Mouse (Mus musculus) fat pad, adult 2 months (tissue): Measurements from ENCODE around the gene Adgrb3.

Experiments
- DNase-seq: peaks from one replicate; pipeline ENCODE4 v3.0.0-alpha.2; 2011; ENCODE audit warnings: low read depth, low spot score; ENCODE audit errors: extremely low read depth

The Adgrb3 gene

DNA sequence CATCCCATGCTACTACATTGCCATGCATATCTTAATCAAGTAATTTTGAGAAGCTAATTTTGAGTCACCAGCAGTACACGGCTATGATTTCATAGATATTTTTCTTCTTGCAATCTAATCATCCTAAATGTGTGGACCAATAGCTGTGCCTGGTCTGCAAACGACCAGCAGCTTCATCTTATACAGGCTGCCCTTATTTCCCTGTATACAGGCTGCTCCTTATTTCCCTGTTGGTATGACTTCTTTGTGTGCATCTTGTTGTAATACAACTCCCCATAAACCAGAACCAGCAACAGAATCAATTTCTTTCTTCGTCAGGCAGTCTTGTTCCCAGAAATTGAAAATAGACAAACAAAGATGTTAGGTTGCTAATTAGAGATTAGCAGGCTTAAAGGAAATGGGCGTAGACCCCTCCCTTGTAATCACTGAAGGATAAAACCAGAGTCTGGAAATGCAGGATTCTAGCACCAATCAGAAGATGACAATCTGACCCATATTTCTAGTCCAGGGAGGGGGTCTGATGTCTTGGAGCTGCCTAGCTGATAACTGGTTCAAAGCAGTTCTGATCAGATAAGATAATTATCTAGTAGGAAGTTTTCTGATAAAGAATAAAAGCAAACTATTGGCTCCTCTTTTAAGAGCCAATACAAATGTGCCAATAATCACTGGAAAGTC lies 697.2 kb downstream of the Adgrb3 start:
- no peak for DNase-seq

DNA sequence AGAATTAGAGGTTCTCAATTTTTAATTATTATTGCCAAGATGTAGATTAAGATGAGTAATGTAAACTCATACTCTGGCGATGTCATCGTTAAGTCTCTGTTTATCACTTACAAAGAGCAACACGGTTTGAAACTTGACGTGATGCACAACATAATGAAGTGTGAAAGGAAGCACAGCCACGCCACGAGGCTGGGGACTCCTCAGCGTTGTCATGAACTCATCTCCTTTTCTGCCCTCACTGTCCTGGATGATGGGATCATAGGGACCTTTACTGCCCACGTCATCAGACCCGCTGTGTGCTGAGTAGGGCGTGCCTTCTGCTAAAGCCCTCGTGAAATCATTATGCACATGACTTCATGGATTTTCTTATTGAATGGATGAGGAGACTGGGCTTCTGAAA lies 714.0 kb downstream of the Adgrb3 start:
- DNase-seq = no peak

DNA sequence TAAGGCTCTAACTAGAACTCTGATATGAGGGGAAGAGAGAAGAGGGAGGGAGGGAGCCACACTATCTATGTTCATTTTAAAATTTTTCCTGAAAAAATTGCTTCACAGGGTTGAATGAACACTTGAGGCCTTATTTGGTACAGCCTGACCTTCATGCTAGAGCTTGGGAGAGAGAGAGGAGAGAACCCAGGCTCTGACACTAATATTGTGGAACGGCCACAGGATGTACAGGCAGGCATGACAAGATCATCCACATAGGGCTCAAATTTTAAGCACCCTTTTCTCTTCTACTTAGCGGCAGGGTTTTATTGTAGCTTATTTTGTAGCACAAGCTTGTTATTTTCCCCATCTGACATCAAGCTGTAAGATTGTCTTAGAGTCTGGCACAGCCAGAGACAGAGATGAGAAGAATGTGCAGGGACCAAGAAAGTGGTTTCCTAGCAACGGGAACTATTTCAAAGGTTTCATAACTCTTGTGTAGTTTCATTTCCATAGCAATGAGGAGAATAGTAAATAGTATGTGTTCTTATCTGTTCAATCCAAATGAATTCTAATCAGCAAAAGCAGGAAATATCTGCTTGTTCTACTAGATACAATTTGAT lies 721.9 kb downstream of the Adgrb3 start:
- no peak for DNase-seq

DNA sequence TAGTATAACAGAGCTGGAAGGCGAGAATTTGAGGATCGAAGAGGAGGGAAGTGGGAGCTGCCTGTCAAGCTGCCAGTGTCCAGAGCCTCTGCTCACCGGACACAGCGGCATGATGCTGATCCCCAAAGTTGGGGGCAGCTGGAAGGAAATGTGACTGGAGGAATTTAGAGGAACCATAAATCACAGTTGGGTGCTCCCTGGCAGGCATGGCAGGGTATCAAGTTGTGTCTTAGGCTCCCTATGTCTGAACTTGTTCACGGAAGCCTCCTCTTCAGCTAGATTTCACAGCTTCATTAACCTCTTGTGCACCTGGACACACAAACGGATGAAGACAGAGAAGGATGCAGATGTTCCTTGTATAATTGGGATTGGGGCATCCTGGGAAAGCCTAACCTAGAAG lies 722.8 kb downstream of the Adgrb3 start:
- DNase-seq = peak; percentile 2

DNA sequence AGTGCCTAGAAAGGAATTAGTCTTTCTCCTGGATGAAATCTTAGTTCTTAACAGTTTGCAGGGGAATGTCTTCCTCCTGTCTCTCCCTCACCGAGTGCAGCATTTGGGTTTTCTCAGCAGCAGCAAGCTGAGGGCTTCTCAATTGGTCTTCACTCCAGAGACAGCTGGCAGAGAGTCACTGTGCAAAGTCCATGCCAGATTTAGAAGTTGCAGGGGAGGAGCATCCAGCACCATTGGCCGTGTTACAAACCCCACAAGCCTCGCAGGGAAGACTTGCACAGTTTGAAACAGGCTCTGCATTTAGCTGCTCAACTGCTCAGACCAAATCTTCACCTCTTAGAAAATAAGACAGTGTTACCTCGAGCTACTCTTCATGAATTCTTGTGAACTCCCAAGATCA lies 724.1 kb downstream of the Adgrb3 start:
- peak; percentile 2 for DNase-seq

DNA sequence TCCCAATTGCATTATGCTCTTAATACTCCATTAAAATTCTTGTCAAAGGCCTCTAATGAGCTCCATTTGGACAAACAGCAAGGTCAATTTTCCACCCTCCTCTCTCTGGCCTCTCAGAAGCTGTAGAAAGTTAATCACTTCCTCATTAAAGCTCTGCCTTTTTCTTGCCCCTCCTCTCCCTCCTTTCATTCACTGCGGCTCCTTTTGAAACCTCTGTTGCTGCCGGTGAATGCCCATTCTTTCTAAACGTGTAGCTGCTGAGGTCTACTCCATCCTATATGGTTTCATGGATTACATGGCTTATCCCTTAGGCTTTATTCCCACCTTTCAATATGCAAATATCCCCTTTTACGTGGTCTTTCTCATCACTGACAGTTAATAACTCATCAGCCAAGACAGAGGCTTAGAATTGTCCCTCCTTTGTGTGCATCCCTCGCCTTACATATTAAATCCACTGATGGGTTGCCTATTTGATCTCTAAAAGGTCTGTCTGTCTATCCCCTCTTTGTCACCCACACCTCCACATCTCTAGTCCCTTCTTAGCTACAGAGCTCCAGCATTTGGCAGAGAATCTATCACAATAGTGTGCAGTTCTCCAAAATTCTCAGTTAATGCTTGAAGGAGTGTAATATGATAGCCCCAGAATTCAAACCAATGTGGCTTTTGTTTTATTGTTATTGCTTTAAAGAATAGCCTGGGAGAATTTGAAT lies 741.3 kb downstream of the Adgrb3 start:
- DNase-seq = no peak

DNA sequence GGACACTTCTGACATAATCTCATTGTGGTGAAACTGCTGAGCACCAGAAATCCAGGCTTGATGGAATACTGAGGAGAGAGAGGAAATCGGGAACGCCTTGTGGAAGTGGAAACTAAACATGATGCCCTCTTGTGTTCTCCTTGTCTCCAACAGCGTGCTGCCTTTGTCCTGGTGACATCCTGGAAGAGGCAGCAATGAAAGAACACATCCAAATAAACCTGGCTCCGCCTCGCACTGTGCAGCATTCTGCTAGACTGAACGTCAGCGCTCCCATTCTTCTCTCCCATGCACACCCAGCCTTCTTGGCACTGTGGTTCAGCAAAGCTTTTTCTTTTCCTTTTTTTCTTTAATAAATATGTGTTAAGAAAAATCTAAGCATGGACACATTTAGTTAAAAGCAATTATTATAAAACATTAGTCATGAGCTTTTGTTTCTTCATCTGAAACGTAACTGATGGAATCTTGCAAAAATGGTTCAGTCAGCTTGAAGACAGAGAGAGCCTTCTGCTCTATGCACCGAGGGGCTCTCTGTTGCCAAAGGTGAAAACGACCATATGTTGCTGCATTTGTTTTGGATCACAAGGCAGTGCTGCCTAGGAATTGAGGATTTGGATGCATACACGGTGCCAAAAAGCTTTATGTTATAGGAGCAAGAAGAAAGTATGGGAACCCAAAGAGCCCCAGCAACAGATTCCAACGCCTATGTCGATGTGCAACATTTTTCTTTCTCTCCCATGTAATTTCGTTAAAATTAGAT lies 743.7 kb downstream of the Adgrb3 start:
- no peak for DNase-seq

DNA sequence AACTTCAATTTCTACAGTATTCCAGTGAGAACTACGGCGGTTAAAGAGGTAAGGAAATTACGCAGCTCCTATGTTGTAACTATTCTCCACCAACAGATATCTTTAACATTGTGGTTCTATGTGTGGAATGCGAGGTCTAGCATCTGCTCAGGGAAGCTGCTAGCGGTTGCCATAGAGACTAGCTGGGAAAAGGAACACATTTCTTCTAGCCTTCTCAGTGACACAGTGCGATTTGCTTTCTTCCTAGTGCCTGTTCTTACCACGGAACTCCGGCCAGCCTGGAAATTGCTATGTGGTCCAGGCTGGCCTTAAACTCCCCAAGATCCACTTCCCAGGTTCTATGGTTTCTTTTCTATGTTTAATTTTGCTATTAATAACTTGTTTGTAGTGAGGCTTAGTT lies 747.1 kb downstream of the Adgrb3 start:
- no peak for DNase-seq

DNA sequence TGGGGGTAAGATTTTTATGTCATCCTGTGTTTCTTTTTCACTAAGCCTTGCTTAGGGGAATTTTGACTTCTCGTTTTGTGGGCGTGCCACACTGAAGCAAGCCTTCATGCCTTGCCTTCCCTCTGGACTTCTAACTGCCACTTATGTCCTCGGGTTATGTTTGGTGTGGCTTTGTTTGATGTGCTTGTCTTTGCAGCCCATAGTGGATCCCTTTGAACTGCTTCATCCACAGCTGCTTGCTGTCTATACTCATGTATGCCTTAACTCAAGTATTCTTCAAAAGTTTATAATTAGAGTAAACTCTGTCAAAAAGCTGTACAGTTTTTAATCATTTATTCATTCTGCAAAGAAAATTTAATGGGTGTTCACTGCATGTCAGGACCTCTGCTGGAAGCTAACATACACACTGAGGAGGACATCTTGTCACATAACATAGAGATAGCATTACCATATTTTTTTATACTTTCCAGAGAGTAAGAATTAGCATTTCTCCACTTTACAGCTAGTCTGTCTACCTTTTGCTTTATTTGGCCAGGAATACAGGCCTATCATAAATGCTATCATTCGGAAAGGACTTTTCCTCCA lies 748.1 kb downstream of the Adgrb3 start:
- DNase-seq = no peak

DNA sequence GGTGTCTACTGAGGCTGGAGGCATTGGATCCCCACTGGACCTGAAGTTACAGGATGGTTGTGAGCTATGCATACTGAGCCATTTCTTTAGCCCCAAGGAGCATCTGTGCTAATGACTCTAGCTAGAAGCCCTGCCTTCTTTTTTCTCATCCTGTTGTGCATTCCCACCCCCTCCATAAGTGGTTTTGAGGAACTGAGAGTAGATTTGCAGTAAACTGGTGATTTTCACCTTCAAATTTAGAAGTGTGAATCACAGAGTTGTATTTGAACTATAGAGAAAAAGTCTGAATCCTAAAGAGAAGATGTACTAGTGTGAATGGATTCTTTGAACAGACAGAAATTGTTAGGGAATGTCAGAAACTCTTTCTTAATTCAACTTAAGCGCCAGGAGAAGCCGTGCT lies 750.1 kb downstream of the Adgrb3 start:
- DNase-seq = no peak

DNA sequence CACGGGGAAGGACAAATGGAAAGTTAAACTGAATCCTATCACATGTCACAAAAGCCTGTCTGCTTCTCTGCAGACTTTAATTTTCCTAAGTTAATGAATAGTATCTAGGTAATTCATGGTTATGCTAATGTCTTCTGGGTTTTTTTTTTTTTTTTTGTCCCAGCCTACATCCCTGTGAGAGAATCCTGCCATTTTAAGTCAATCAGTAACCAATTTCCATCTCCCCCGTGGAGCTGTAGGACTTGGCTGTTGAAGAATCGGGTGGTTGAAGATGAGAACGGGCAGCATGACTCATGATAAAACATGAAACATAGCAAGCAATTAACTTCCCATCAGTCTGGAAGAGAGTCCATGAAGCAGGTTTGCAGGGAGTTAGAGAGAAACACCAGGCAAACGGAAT lies 753.6 kb downstream of the Adgrb3 start:
- no peak for DNase-seq

DNA sequence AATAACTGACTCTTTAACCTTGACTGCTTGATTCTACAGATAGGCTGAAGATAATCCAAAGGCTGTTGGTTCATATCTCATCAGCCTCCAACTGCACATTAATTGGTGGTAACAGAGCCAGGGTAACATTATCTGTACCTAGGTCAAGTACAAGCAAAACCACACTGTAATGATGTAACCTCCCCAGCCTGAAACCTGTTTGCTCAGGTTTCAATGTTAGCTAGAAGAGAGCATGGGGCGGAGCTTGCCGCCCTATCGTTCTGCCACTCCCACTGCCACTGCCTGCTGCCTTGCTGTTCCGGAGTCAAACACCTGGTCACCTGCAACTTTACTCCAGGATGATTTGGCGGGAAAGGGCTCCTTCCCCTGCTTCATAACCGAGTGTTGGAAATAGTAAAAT lies 765.5 kb downstream of the Adgrb3 start:
- no peak for DNase-seq

DNA sequence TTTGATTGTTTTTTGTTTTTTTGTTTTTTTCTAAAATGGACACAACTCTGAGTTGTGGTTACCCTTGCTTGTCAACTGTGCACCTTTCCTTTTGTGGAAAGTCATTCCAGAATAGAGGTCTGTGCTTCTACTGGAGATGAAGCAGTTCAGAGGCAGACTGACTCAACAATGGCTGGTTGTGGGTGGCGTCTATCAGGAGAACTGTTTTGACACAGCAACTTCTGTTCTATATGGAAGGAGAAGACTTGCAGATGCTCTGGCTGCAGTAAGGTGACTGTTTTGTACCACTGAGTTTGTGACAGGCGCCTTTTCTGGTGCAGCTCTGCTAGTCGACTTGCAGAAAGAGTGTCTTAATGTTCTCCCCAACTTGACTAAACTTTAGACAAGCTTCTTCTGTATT lies 768.6 kb downstream of the Adgrb3 start:
- DNase-seq = no peak

DNA sequence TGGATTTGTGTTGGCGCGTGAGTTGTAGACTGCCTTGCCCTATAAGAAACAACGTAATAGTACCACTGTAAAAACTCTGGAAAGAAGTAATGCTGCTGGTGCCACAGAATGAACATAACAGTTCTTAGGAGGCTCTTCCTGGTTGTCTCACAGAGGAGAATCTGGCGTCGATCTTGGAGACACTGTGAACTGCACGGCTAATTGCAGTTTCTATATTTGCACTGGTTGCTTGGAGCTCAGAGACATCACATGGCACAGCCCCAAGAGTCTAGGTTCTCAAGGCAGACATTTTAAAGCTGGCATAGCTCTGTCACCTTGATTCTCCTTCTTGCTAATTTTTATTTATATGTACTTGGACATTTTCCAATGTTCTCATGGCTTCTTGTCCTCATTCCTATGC lies 769.3 kb downstream of the Adgrb3 start:
- no peak for DNase-seq

DNA sequence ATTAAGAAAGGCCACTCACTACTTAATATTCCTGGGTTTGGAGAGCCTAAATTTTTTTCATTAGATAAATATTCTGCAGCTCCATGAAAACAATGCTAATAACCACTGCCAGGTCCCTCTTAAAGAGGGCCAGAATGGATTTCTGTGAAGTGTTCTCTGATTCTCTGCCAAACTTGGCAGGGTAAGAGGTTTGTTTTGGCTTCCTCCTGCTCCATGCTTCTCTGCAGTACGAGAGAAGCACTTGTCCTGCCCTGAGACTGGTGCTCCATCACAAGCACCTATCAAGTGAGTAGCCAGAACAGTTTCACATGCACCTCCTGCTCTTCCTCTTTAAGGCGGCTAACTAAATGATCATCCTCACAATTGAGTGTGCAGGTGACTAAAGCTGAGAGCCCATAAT lies 771.9 kb downstream of the Adgrb3 start:
- DNase-seq = no peak

DNA sequence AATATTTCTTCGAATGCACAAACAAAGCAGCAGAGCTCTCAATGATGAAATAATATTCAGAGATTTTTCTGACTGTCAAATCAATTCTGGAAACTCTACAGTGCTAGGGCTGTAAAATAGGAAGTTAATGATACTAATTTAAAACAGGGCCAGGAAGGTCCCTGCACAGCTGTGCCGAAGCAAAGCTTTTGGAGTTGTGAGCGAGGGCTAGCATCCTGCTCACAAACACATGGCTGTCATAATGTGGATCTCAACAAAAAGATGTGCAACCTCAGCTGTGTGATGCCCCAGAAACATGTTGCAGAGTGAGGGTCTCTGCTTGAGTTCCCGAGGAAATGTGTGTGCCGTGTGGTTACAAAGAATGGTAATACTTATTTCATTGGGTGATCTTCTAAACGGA lies 772.3 kb downstream of the Adgrb3 start:
- DNase-seq = no peak

DNA sequence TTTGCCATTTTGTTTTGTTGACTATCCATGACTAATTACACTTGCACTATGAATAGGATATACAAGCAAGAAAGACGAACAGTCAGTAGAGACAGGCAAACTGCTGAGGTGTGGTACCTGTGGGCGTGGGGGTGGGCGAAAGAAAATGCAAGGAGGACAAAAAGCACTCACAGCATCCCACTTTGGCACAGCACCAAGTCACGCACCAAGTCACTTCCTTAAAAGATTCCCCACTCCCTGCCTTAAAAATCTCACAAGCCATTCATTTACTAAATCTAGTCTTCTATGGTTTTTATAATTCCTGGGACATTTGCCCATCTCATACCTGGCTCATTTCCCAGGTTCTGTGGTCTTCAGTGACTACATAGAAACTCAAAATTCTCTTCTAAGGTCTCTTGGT lies 787.4 kb downstream of the Adgrb3 start:
- DNase-seq = no peak

DNA sequence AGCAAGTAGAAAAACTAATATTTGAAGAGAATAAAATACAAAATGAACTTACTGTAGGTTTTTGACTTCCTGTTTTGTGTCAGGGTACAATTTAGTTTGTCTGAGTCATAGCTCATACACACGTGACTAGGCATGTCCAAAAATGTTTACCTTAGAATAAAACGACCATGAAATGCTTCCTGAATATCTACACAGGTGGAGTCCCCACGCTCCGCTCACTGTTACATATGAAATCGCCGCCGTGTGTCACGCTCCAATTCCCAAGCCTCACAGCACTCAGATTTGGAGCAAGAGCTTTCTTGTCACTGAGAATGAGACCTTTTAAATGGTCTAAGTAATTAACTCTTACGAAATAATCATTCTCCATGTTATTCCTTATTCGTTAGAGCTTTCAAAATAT lies 795.3 kb downstream of the Adgrb3 start:
- no peak for DNase-seq

DNA sequence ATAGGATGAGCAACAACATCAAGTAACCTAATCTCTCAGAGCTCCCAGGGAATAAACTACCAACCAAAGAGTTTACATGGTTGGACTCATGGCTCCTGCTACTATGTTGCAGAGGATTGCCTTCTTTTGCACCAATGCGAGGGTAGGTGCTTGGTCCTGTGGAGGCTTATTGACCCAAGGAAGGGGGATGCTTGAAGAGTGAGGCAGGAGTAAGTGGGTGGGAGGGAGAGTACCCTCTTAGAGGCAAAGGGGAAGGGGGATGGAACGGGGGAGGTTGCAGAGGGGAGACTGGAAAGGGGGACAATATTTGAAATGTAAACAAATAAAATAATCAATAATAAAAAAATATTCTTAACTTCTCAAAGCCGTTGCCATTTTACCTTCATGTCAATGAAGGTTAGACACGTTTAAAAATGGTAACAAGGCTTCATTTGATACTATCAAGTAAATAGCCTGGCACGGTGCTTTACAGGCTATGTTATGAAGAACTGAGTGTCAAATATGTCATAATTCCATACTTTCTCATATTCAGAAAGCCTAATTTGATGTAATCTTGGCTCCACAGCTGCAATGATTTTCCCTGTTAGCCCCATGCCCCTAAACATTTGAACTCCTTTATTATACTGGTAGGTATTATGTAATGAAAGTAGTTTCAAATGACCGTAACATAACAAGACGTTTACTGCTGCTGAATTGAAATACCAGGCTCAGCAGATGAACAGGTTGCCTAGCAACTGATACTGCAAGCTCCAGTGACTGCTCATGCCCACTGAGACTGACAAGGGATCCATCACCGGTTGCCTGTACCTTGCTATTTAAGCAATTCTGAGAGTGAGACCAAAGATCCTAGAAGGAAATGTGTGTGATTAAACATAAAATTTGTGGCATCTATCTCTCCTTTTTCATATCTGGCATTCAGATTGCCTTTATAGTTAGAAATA lies 796.1 kb downstream of the Adgrb3 start:
- DNase-seq = no peak

DNA sequence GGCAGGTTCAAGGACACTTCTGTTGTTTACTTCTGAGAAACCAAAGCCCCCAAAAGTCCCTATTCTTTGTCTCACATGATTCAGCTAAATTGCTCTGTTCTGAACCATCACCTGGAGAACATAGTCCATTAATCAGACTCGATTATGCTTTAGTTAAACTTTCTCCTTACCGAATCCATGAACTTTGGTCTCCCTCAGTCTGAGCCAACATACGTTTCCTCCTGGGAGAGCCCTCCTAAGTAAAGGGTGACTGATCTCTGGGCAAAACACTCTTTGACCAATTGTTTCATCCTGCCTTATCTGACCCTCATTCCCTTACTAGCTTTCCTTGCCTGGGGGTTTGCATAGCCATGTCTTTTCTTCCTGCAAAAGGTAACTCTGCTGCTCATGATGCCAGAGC lies 806.4 kb downstream of the Adgrb3 start:
- DNase-seq = no peak
